Mouse (Mus musculus) heart, postnatal 0 days (tissue): ENCODE data around the gene Rpgrip1.

Experiments used
- CTCF ChIP-seq: IDR thresholded peaks from 2 replicates; pipeline ENCODE4 v1.5.1; 2016; ENCODE audit warnings: antibody characterized with exemption, control low read depth, low read depth
- EP300 ChIP-seq: IDR thresholded peaks from 2 replicates; pipeline ENCODE4 v1.6.1; 2016; ENCODE audit warnings: antibody characterized with exemption, low read depth

DNA sequence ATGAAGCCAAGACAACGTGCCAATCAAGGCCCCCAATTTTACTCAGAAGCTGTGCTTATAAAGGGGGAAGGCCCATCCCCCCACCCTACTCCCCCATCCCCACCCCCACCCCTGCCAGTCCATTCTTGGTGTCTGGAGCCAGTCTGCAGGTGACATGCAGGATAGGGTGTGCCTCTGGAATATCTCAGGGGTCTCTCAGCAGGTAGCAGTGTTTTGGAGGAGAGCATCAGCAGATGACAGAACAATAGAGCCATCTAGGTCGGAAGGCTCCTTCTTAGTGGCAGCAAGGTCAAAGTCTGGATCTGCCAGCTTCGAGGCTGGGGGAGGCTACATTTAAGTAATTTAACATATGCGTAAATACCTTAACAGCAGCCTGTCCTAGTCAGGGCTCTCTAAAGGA, 44.4 kb upstream of the Rpgrip1 start:
- no peak for TF ChIP-seq CTCF
- TF ChIP-seq EP300 = no peak
